Mouse (Mus musculus): ENCODE data around the gene Map1s.

DNA sequence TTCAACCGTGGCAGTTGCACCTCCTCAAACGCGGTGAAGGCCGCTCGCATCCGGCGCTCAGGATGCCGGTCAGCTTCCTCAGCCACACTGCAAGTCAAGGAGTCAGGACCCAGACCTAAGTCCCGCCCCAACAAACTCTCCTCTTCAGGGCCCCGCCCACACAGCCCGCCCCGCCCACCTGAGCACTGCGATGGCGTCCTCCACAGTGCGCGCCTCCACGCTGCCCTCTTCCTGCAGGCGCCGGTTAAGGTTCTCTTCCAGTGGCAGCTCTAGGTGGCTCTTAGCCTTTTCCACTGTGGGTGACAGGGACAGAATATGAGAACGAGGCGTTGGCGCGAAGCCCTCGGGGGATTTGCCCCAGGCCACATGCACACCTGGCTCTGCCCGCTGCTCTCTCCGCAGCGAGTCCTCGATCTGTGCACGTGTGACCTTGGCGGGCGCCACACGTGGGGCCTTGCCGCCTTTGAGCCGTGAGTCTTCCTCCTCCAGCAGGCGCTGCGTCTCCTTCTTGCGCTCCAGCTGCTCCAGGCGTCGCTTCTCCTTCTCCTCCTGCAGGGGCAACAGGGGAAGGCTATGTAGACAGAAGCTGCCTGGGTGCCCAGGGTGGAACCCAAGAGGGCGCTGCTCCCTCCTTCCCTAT is 37.1 kb upstream of the Map1s start:
- TF ChIP-seq CTCF (IDR thresholded peaks at IDR 0.05; ENCODE audit: low read depth) (peak; percentile 47; the same call in 1 of the 2 replicates), EP300 (IDR thresholded peaks at IDR 0.05; ENCODE audit: low read depth) (no peak)

Data from liver, embryonic 14.5 days (tissue).